Mouse (Mus musculus) kidney, embryonic 15.5 days (tissue): Measurements from ENCODE around the gene Bmyc. TPM values are rescaled to one million over a fixed set of nuclear protein-coding genes. Genes with fewer than 3 reads are reported as not detected.
"Not testable (repeated sequence)": the region's sequence is repeated elsewhere in the genome, so short reads cannot be mapped to it uniquely, and the experiment has no call there.

Experiments used
- ATAC-seq: fragments of 200-750 bp; cut with Nextera tagmentation; replicated peaks from 2 replicates; pipeline ENCODE4 v1.8.0; 2017; ENCODE audit warnings: moderate TSS enrichment; ENCODE audit not compliant: low FRiP score
- H3K27ac ChIP-seq: fragments of 300-500 bp; sonication (generic); 2 replicates; pipeline ENCODE4 v1.5.1; 2015; ENCODE audit warnings: mild to moderate bottlenecking, inconsistent platforms
- H3K27me3 ChIP-seq: fragments of 300-500 bp; sonication (generic); 2 replicates; pipeline ENCODE4 v1.6.1; 2015; ENCODE audit warnings: inconsistent platforms
- H3K36me3 ChIP-seq: fragments of 300-500 bp; sonication (generic); 2 replicates; pipeline ENCODE4 v1.6.1; 2015; ENCODE audit warnings: inconsistent platforms
- H3K4me1 ChIP-seq: fragments of 300-500 bp; sonication (generic); 2 replicates; pipeline ENCODE4 v1.6.1; 2015; ENCODE audit warnings: inconsistent platforms
- H3K4me2 ChIP-seq: fragments of 300-500 bp; sonication (generic); 2 replicates; pipeline ENCODE4 v1.6.1; 2015; ENCODE audit warnings: moderate library complexity, mild to moderate bottlenecking, inconsistent platforms
- H3K4me3 ChIP-seq: fragments of 300-500 bp; sonication (generic); replicated peaks from 2 replicates; pipeline ENCODE4 v1.5.1; 2015; ENCODE audit warnings: mild to moderate bottlenecking, inconsistent platforms
- H3K9ac ChIP-seq: fragments of 300-500 bp; sonication (generic); 2 replicates; pipeline ENCODE4 v1.6.1; 2015; ENCODE audit warnings: mild to moderate bottlenecking, inconsistent platforms
- H3K9me3 ChIP-seq: fragments of 300-500 bp; sonication (generic); replicated peaks from 2 replicates; pipeline ENCODE4 v1.6.1; 2016; ENCODE audit warnings: inconsistent platforms
- WGBS: fragments of 180-500 bp; shearing (Covaris S2); methylation state at CpG from one replicate; pipeline ENCODE4 v1.1.7; 2015; ENCODE audit warnings: mixed read lengths; 5-methylcytosine and 5-hydroxymethylcytosine counted together
- polyA plus RNA-seq: library from polyadenylated mRNA; unstranded; fragments of >200 nt; fragmentation: Nextera tagmentation; extraction: Ambion mirVana; gene quantifications from 2 replicates; pipeline ENCODE4 v1.2.1, GENCODE M21; 2015

The Bmyc gene
- polyA plus RNA-seq, 1 experiment from 2014 or later, result 95.1 TPM

DNA sequence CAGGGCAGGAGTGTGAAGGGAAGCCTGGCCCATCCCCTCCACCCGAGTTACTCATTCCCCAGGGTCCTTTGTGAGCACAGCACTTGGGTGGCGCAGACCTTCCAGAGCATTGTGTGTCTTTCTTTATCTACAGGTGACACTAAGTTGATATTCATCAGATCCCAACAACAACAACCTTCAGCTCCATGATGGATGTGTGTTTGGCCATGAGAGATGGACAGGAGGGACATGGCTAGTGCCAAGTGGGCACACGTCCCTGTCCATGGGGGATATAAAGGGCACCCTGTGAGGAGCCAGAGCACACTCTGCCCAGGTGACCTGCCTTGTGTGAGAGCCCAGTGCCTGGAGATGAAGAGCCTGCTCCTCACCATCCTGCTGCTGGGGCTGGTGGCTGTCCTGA lies 30.2 kb downstream of the Bmyc start, which contains the start of gene Obp2b:
Obp2b (plus strand) TSS at position 301 of the 400 bp plus-strand sequence.
- ATAC-seq, H3K4me2 ChIP-seq, H3K4me1 ChIP-seq, H3K9me3 ChIP-seq, H3K27ac ChIP-seq, H3K4me3 ChIP-seq, H3K27me3 ChIP-seq, H3K9ac ChIP-seq, H3K36me3 ChIP-seq: not testable (repeated sequence)
- 86% methylated on average over 3 of the region's 3 CpGs for WGBS

DNA sequence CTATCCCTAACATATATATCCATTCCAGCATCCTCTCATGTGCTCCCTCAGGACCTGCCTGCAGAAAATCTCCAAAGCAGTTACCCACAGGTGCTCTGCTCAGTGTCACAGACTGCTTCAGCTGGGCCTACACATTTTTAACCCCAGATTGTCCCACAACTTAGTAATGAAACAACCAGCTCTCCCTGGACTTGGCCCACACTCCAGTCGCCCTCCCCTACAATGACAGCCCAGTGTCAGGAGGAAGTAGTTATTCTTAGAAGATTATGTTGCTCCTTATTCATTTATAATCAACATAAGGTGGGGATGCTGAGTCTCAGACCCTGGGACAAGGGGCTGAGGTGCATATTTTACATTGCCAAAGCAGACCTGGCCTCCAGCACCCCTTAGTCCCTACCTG lies 35.1 kb downstream of the Bmyc start:
- WGBS, result 68% methylated on average over 1 of the region's 1 CpGs
- no peaks in the 10 kb centered on the region for H3K36me3 ChIP-seq
- H3K9me3 ChIP-seq, result no peaks in the 10 kb centered on the region
- H3K27me3 ChIP-seq, result no peaks in the 10 kb centered on the region
- ATAC-seq, result no peak
- no peak overlapping the region for H3K4me3 ChIP-seq
- no peaks in the 10 kb centered on the region for H3K4me1 ChIP-seq
- H3K4me2 ChIP-seq, result no peak overlapping the region
- H3K27ac ChIP-seq, result no peak overlapping the region
- H3K9ac ChIP-seq, result no peak overlapping the region

DNA sequence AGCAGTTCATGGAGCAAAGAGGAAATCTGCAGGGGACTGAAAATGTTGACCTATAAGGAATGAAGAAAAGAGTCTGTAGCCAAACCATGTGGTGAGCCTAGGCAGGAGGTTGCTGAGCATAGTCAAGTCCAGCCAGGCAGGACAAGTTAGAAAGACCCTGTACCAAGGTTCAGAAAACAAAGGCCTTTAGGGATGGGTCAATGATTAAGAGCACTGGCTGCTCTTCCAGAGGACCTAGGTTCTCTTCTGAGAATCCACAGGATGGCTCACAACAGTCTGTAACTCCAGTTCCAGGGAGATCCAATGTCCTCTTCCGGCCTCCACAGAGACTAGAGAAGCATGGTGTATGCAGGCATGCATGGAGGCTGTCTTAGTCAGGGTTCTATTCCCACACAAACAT lies 47.7 kb downstream of the Bmyc start:
- Histone ChIP-seq H3K27ac (no peak overlapping the region), H3K36me3 (no peaks in the 10 kb centered on the region), H3K9ac (no peak overlapping the region), H3K9me3 (no peaks in the 10 kb centered on the region), H3K4me1 (peaks cover 10% of the 10 kb centered on the region; the same call in 1 of the 2 replicates), H3K27me3 (no peaks in the 10 kb centered on the region), H3K4me2 (no peak overlapping the region), H3K4me3 (no peak overlapping the region)
- 90% methylated on average over 1 of the region's 1 CpGs for WGBS
- ATAC-seq, result no peak

Other genes starting within 250 kb of the Bmyc start
- 3.6 and 3.9 TPM in 2 replicates for gene Clic3, start 249.9 kb upstream of the Bmyc start, polyA plus RNA-seq
- 30.4 and 31.8 TPM in 2 replicates for gene Paxx, start 245.6 kb upstream of the Bmyc start, polyA plus RNA-seq
- 1.6 and 2.2 TPM in 2 replicates for gene Ptgds, start 236.7 kb upstream of the Bmyc start, polyA plus RNA-seq
- gene Lcn12, start 212.8 kb upstream of the Bmyc start, polyA plus RNA-seq, result not detected in 2 replicates
- gene Fbxw5, start 206.0 kb upstream of the Bmyc start, polyA plus RNA-seq, result 85.1 and 96.1 TPM in 2 replicates
- 6.3 and 7.8 TPM in 2 replicates for gene C8g, start 205.0 kb upstream of the Bmyc start, polyA plus RNA-seq
- 36.0 and 37.3 TPM in 2 replicates for gene Traf2, start 159.8 kb upstream of the Bmyc start, polyA plus RNA-seq
- gene Edf1, start 148.9 kb upstream of the Bmyc start, polyA plus RNA-seq, result 373 and 392 TPM in 2 replicates
- gene Mamdc4, start 131.9 kb upstream of the Bmyc start, polyA plus RNA-seq, result 8.4 and 10.1 TPM in 2 replicates
- 184 and 197 TPM in 2 replicates for gene Phpt1, start 131.5 kb upstream of the Bmyc start, polyA plus RNA-seq
- gene Ajm1, start 125.0 kb upstream of the Bmyc start, polyA plus RNA-seq, result 0.15 and 0.21 TPM in 2 replicates
- gene Rabl6, start 98.2 kb upstream of the Bmyc start, polyA plus RNA-seq, result 72.8 and 74.7 TPM in 2 replicates
- gene Ccdc183, start 89.1 kb upstream of the Bmyc start, polyA plus RNA-seq, result 0.12 and 0.27 TPM in 2 replicates
- 31.6 and 32.4 TPM in 2 replicates for gene Tmem141, start 84.7 kb upstream of the Bmyc start, polyA plus RNA-seq
- gene Fcna, start 78.7 kb upstream of the Bmyc start, polyA plus RNA-seq, result 3.3 and 4.2 TPM in 2 replicates
- gene Lcn8, start 53.6 kb upstream of the Bmyc start, polyA plus RNA-seq, result not detected in 2 replicates
- not detected in 2 replicates for gene Lcn5, start 48.8 kb upstream of the Bmyc start, polyA plus RNA-seq
- gene Lcn6, start 30.0 kb upstream of the Bmyc start, polyA plus RNA-seq, result not detected in 2 replicates
- not detected in 2 replicates for gene Lcn10, start 24.0 kb upstream of the Bmyc start, polyA plus RNA-seq
- gene Obp2a, start 6.7 kb upstream of the Bmyc start, polyA plus RNA-seq, result 0.23 TPM in 1 of 2 replicates, not detected in the other
- not detected in 2 replicates for gene Obp2b, start 30.3 kb downstream of the Bmyc start, polyA plus RNA-seq
- not detected in 2 replicates for gene Lcn3, start 58.8 kb downstream of the Bmyc start, polyA plus RNA-seq
- gene Lcn11, start 70.3 kb downstream of the Bmyc start, polyA plus RNA-seq, result not detected in 2 replicates
- not detected in 2 replicates for gene Gm13539, start 75.5 kb downstream of the Bmyc start, polyA plus RNA-seq
- gene Glt6d1, start 109.1 kb downstream of the Bmyc start, polyA plus RNA-seq, result not detected in 2 replicates
- gene Lcn9, start 116.4 kb downstream of the Bmyc start, polyA plus RNA-seq, result not detected in 2 replicates
- not detected in 2 replicates for gene Sohlh1, start 140.5 kb downstream of the Bmyc start, polyA plus RNA-seq
- gene Kcnt1, start 157.0 kb downstream of the Bmyc start, polyA plus RNA-seq, result 0.37 and 0.96 TPM in 2 replicates